Mouse (Mus musculus): Measurements from ENCODE around the gene Cacna1i.

The Cacna1i gene

GRCm38 (mm10) chr15:80277107-80277506 lies 9.9 kb upstream of the Cacna1i start:
- no peak for DNase-seq (ENCODE audit: low spot score)

- DNase-seq (ENCODE audit: low spot score), result peak; percentile 87
Observed at GRCm38 (mm10) chr15:80277625-80278024, 9.4 kb upstream of the Cacna1i start.

GRCm38 (mm10) chr15:80278121-80278759 lies 8.8 kb upstream of the Cacna1i start:
- no peak for DNase-seq (ENCODE audit: low spot score)

- no peak for DNase-seq (ENCODE audit: low spot score)
Observed at GRCm38 (mm10) chr15:80279053-80279452, 8.0 kb upstream of the Cacna1i start.

GRCm38 (mm10) chr15:80280646-80281045 lies 6.4 kb upstream of the Cacna1i start:
- DNase-seq (ENCODE audit: low spot score), result peak; percentile 76

GRCm38 (mm10) chr15:80288036-80288435 lies 998 bp downstream of the Cacna1i start:
- peak; percentile 24 for DNase-seq (ENCODE audit: low spot score)

GRCm38 (mm10) chr15:80289436-80289835 lies 2.4 kb downstream of the Cacna1i start:
- DNase-seq (ENCODE audit: low spot score), result peak; percentile 84

- DNase-seq (ENCODE audit: low spot score), result no peak
Observed at GRCm38 (mm10) chr15:80297146-80297545, 10.1 kb downstream of the Cacna1i start.

- no peak for DNase-seq (ENCODE audit: low spot score)
Observed at GRCm38 (mm10) chr15:80303779-80304178, 16.7 kb downstream of the Cacna1i start.

GRCm38 (mm10) chr15:80304188-80304587 lies 17.1 kb downstream of the Cacna1i start:
- no peak for DNase-seq (ENCODE audit: low spot score)

GRCm38 (mm10) chr15:80306146-80306545 lies 19.1 kb downstream of the Cacna1i start:
- peak; percentile 9 for DNase-seq (ENCODE audit: low spot score)

- DNase-seq (ENCODE audit: low spot score), result peak; percentile 26
Observed at GRCm38 (mm10) chr15:80314731-80315130, 27.7 kb downstream of the Cacna1i start.

GRCm38 (mm10) chr15:80316966-80317634 lies 30.1 kb downstream of the Cacna1i start:
- DNase-seq (ENCODE audit: low spot score), result no peak

- DNase-seq (ENCODE audit: low spot score), result no peak
Observed at GRCm38 (mm10) chr15:80317841-80318530, 30.9 kb downstream of the Cacna1i start.

GRCm38 (mm10) chr15:80318543-80319255 lies 31.7 kb downstream of the Cacna1i start:
- DNase-seq (ENCODE audit: low spot score), result peak; percentile 58

- no peak for DNase-seq (ENCODE audit: low spot score)
Observed at GRCm38 (mm10) chr15:80319315-80319714, 32.3 kb downstream of the Cacna1i start.

GRCm38 (mm10) chr15:80319921-80320320 lies 32.9 kb downstream of the Cacna1i start:
- no peak for DNase-seq (ENCODE audit: low spot score)

- peak; percentile 27 for DNase-seq (ENCODE audit: low spot score)
Observed at GRCm38 (mm10) chr15:80325207-80325606, 38.2 kb downstream of the Cacna1i start.

- DNase-seq (ENCODE audit: low spot score), result no peak
Observed at GRCm38 (mm10) chr15:80325756-80326155, 38.7 kb downstream of the Cacna1i start.

- no peak for DNase-seq (ENCODE audit: low spot score)
Observed at GRCm38 (mm10) chr15:80326947-80327346, 39.9 kb downstream of the Cacna1i start.

- DNase-seq (ENCODE audit: low spot score), result no peak
Observed at GRCm38 (mm10) chr15:80327743-80328540, 40.9 kb downstream of the Cacna1i start.

GRCm38 (mm10) chr15:80330276-80330675 lies 43.2 kb downstream of the Cacna1i start:
- no peak for DNase-seq (ENCODE audit: low spot score)

All from embryo, embryonic 10.5 days (tissue).